Mouse (Mus musculus) small intestine, adult 2 months (tissue): ENCODE data around the gene Spata7. TPM values are rescaled to one million over a fixed set of nuclear protein-coding genes. Genes with fewer than 3 reads are reported as not detected.

Experiments used
- H3K27ac ChIP-seq: fragments of 200-500 bp; 2 replicates; pipeline ENCODE4 v1.5.1; 2012; ENCODE audit warnings: low read depth, low read length, control low read depth, inconsistent platforms; ENCODE audit not compliant: insufficient read depth
- H3K27me3 ChIP-seq: fragments of 200-500 bp; 2 replicates; pipeline ENCODE4 v1.6.1; 2012; ENCODE audit warnings: mild to moderate bottlenecking, moderate library complexity, low read length, inconsistent platforms; ENCODE audit not compliant: control insufficient read depth, insufficient read depth
- H3K36me3 ChIP-seq: fragments of 200-500 bp; 2 replicates; pipeline ENCODE4 v1.6.1; 2012; ENCODE audit warnings: mild to moderate bottlenecking, low read length, control low read depth, inconsistent platforms; ENCODE audit not compliant: control insufficient read depth, insufficient read depth
- H3K4me1 ChIP-seq: fragments of 200-500 bp; 2 replicates; pipeline ENCODE4 v1.6.1; 2012; ENCODE audit warnings: low read length, inconsistent platforms, mixed read lengths; ENCODE audit not compliant: control insufficient read depth, insufficient read depth, insufficient read length
- H3K4me3 ChIP-seq: fragments of 200-500 bp; 2 replicates; pipeline ENCODE4 v1.5.1; 2012; ENCODE audit warnings: low read depth, mild to moderate bottlenecking, control low read depth, inconsistent platforms, low read length, moderate library complexity
- CTCF ChIP-seq: fragments of 200-500 bp; IDR thresholded peaks from 2 replicates; pipeline ENCODE4 v1.5.1; 2012; ENCODE audit warnings: low read depth, mild to moderate bottlenecking, control low read depth, inconsistent platforms, low read length, moderate library complexity, mixed read lengths; ENCODE audit not compliant: insufficient replicate concordance, insufficient read length; ENCODE audit errors: extremely low read depth
- POLR2A ChIP-seq: fragments of 200-500 bp; IDR thresholded peaks from 2 replicates; pipeline ENCODE4 v1.6.1; 2012; ENCODE audit warnings: low read depth, mild to moderate bottlenecking, control low read depth, inconsistent platforms, low read length, moderate library complexity
- WGBS: fragments of 180-500 bp; shearing (Covaris S2); methylation state at CpG from one replicate; pipeline ENCODE4 v1.1.7; 2018; 5-methylcytosine and 5-hydroxymethylcytosine counted together
- polyA plus RNA-seq: library from polyadenylated mRNA; depleted of rRNA; stranded (reverse); fragments of >200 nt; gene quantifications from 2 replicates; pipeline ENCODE4 v1.2.3, GENCODE M21; 2012; rRNA removed

Spata7 gene
- 0.33 and 0.44 TPM in 2 replicates for polyA plus RNA-seq

DNA sequence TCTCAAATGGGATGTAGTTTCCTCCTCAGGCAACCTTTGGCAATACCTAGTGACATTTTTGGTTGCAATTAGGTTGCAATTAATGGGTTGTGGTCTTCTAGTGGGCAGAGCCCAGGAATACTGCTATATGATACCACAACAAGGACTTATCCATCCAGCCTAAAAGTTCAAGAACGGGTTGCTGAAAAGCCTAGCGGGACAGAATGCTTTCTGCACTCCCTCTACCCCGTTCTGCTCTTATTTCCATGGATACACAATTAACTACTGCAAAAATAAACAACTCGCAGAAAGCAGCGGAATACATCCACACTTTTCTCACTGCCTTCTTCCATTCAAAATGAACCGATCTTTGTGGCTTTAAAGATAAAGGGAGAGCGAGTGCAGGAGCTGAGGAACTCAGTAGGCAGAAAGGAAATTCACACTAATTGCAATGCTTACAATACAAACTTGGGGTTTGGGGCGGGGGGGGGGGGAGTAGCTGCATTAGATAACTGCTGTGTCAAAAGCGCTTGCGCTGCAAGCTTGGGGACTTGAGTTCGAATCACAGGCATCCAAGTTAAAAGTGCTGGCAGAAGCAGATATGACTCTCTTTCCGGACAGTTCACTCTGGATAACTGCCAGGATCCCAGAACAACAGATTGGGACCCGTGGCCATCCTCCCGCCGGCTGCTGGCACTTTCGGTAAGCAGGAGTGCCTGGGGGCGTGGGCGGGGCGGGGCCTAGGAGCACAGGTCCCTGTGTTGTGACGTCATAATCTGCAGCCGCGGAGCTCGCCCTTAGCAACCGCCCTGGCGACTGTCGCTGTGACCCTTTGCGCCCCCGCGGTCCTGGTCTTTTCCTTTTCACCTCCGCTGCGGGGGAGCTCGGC is at the start of gene Spata7:
TSS of gene Spata7 (plus strand) at position 766 of the 868 bp plus-strand sequence.
- Histone ChIP-seq H3K4me3 (peak within 1 kb of the TSS; percentile 98), H3K27me3 (no peaks in the 10 kb centered on the region; the same call in 1 of the 2 replicates), H3K4me1 (no peaks in the 10 kb centered on the region), H3K27ac (no peak within 1 kb of the TSS), H3K36me3 (0 out of 2 replicates have a peak, but pooled peaks cover 2% of the 10 kb centered on the region)
- TF ChIP-seq POLR2A, result no peak
- TF ChIP-seq CTCF, result no peak
- WGBS, result 1% methylated on average over 32 of the region's 32 CpGs

DNA sequence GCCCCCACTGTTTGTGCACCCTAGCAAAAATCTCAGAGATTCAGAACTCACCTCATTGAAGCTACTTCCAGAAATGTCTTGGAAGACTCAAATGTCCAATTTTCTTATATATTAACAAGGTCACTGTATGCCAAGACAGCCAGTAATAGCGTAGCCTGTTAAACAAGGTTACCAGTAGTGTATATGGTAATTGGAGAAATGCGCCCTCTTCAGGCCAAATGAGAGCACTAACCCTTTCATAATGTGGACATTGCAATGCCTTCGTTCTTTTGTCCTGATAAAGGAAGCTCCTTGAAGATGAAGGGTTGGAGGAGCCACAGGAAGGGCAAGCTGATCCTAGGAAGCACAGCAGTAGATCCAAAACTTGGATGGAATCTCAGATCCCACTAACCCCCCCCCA is 42.7 kb upstream of the Spata7 start:
- Histone ChIP-seq H3K4me3 (no peak overlapping the region), H3K4me1 (no peaks in the 10 kb centered on the region), H3K36me3 (no peaks in the 10 kb centered on the region), H3K27me3 (no peaks in the 10 kb centered on the region), H3K27ac (no peak overlapping the region)
- WGBS, result 32% methylated on average over 3 of the region's 3 CpGs
- TF ChIP-seq CTCF, result no peak
- no peak for TF ChIP-seq POLR2A

DNA sequence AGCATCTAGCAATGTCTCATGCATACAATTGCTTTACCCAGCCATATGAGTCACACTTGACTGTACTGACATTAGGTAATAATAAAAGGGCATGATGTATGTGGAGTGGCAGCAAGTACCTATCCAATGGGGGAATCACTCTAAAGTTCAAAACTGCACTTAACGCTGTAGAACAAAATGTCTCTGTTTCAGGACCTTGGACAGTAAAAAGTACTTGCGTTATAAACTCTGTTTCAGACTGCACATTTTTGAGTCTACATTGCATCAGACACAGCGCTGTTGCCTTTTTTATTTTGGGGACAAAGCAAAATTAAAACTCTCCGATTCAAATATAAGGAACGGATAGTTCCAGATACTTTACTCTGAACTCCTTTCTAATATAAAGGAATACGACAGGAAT is 39.4 kb upstream of the Spata7 start:
- 62% methylated on average over 6 of the region's 6 CpGs for WGBS

DNA sequence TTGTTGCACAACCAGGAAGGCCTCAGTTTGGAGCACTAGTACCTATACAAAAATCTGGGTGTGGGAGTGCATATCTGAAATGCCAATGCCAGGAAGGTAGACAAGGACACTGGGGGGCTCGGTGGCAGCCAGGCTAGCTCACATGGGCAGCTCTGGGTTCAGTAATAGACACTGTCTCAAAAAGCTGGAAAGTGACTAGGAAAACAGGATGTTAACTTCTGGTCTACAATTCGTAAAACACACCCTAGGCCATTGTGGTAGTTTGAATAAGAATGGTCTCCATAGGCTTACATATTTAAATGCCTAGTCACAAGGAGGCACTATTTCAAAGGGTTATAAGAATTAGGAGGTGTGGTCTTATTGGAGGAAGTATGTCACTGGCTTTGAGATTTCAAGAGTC is 36.9 kb upstream of the Spata7 start:
- H3K4me1 ChIP-seq, result no peaks in the 10 kb centered on the region
- no peaks in the 10 kb centered on the region for H3K36me3 ChIP-seq
- WGBS, result 81% methylated on average over 2 of the region's 2 CpGs
- TF ChIP-seq CTCF (no peak), POLR2A (no peak)
- no peaks in the 10 kb centered on the region for H3K27me3 ChIP-seq
- H3K27ac ChIP-seq, result no peak overlapping the region
- no peak overlapping the region for H3K4me3 ChIP-seq

More for the DNA sequence above, 39.4 kb upstream of the Spata7 start:
- Histone ChIP-seq H3K36me3 (no peaks in the 10 kb centered on the region), H3K27me3 (no peaks in the 10 kb centered on the region), H3K4me1 (no peaks in the 10 kb centered on the region), H3K4me3 (no peak overlapping the region), H3K27ac (no peak overlapping the region)
- TF ChIP-seq CTCF, result no peak
- TF ChIP-seq POLR2A, result no peak

DNA sequence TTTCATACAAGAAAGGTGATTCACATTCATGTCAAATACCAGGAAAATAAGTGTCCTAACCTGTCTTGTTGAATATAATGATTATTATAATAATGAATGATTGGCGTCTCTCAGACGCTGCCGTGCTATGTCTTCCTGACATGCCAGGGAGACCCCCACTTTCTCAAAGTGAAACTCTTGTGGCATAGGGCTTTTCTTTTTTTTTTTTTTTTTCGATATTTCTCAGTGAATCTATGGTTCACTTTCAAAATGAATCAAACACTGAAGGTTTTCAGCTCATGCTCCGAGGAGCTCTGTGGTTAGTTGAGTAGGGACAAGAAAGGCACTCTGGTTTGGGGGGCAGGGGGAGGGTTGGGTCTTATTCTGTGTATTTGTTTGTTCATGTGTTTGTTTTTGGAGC is 27.1 kb upstream of the Spata7 start:
- H3K36me3 ChIP-seq, result no peaks in the 10 kb centered on the region
- no peak overlapping the region for H3K27ac ChIP-seq
- TF ChIP-seq POLR2A (no peak), CTCF (no peak)
- H3K27me3 ChIP-seq, result no peaks in the 10 kb centered on the region
- H3K4me1 ChIP-seq, result no peaks in the 10 kb centered on the region
- WGBS, result 80% methylated on average over 5 of the region's 5 CpGs
- H3K4me3 ChIP-seq, result no peak overlapping the region

DNA sequence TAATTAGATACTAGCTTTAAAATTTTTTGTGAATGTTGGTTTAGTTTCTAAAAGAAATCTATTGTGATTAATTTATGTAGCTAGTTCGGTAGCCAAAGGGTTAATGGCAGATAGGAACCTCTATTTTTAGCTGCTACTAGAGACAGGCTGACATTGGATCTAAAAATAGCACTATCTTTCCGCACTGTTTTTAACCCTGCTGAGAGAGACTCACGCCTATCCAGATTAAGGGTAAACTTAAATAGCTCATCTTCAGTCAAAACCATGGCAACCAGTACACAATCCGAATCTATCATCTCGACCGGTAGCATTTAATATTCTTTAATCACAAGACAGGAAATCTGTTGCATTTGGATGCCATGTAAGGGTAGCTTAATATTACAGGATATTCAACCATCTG is 25.8 kb upstream of the Spata7 start:
- H3K27ac ChIP-seq, result no peak overlapping the region
- H3K4me1 ChIP-seq, result no peaks in the 10 kb centered on the region
- WGBS, result 40% methylated on average over 6 of the region's 6 CpGs
- H3K36me3 ChIP-seq, result no peaks in the 10 kb centered on the region
- H3K27me3 ChIP-seq, result no peaks in the 10 kb centered on the region
- TF ChIP-seq CTCF (no peak), POLR2A (no peak)
- H3K4me3 ChIP-seq, result no peak overlapping the region

DNA sequence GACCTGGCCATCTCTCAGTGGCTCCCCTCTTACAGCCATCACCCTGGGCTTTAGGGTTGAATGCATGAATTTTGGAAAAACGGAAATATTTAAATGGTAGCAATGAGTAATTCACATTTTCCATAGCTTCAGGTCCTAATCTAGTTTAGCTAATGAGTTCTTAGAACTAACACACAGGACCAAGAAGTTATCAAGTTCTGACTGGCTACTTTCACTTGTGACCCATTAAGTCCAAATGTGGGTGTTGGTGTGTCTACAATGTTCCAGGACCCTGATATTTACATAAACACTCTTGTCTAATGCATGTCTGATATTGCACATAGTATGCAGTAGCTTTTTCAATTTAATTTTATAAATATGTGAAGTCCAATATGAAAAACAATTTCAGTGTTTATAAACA is 22.7 kb upstream of the Spata7 start:
- TF ChIP-seq POLR2A (no peak), CTCF (no peak)
- 80% methylated on average over 1 of the region's 1 CpGs for WGBS
- no peaks in the 10 kb centered on the region for H3K27me3 ChIP-seq
- H3K4me1 ChIP-seq, result no peaks in the 10 kb centered on the region
- H3K4me3 ChIP-seq, result no peak overlapping the region
- H3K36me3 ChIP-seq, result no peaks in the 10 kb centered on the region
- no peak overlapping the region for H3K27ac ChIP-seq

DNA sequence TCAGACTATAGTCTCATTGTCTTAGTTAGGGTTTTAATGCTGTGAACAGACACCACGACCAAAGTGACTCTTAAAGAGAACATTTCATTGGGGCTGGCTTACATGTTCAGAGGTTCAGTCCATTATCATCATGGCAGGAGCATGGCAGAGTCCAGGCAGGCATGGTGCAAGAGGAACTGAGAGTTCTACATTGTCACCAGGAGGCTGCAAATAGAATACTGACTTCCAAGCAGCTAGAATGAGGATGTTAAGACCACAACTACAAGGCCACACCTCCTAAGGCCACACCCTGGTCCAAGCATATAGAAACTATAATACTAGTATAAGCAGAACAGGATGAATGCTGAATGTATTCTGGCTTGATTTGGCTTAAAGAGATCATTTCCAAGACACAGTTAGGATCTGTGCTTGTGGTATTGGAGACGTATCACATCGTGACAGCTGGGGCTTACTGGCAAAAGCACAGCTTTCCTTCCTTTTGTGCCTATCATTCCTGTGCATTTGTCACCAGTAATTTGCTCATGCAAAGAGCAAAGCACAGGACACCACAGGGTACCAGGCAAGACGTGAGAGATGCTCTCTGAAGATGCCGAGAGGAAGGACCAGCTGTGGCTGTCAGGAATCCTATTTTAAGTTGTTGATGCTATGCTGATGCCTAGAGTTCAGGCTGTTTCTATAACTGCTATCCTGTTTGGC is 21.2 kb upstream of the Spata7 start:
- H3K36me3 ChIP-seq, result no peaks in the 10 kb centered on the region
- WGBS, result 71% methylated on average over 5 of the region's 5 CpGs

More for the DNA sequence above, 21.2 kb upstream of the Spata7 start:
- H3K4me3 ChIP-seq, result no peak overlapping the region
- TF ChIP-seq POLR2A (no peak), CTCF (no peak)
- H3K27ac ChIP-seq, result no peak overlapping the region
- H3K4me1 ChIP-seq, result no peaks in the 10 kb centered on the region
- no peaks in the 10 kb centered on the region for H3K27me3 ChIP-seq
